Mouse (Mus musculus): Measurements from ENCODE around the gene Mrpl38.

DNA sequence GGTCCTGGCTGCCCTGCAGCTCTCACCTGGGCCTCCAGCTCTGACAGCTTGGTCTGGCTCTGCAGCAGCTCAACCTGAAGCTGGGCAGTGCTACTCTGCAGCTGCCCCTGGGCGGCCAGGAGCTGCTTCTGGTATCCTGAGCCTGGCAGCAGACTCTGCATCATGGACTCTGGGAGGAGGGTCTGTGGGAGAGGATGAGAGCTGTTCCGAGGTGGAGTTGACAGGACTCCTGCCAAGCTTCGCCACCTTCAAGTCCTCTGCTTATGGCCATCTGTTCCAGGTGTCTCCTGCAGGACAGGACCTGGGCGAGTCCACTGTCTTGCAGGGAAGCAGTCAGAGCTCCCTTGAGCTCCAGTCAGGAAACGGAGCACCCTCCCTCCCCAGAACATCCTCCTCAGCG, 10.7 kb upstream of the Mrpl38 start:
- TF ChIP-seq POLR2A (IDR thresholded peaks at IDR 0.05; ENCODE audit: borderline replicate concordance, low read depth, low read length) (no peak), CTCF (IDR thresholded peaks at IDR 0.05; ENCODE audit: low read depth, low read length) (no peak)
